ENCODE assay signal across 12 mouse cellular contexts in the genomic region with DNA sequence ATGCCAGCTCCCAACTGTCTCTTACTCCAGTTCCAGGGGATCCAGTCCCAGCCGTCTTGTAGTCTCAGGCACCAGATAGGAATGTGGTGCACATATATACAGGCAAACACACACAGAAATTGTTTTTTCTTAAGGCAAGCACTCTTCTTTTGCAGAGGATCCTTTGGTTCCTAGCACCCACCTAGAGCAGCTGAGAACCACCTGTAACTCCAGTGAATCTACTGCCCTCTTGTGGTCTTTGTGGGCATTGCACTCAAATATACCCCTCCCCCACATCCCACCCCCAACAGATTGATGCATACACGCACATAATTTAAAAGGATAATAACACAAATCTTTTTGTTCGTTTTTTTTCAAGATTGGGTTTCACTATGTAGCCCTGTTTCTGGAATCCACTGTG. TPM values are rescaled to one million over a fixed set of nuclear protein-coding genes. Genes with fewer than 3 reads are reported as not detected.
DNase-seq lines count a peak whose midpoint lies in the region; ATAC-seq and TF ChIP-seq lines count a peak whose summit lies in the region.
"Had no signal": no experiment of that assay in that cellular context is flagged by ENCODE, and none has a peak within 500 bp of the region (broad histone marks: within the 10 kb centered on the region; RNA-seq: fewer than 3 reads in every experiment).

No protein-coding gene starts in this region.

- H3K27ac ChIP-seq in hindbrain, postnatal 0 days = no peak overlapping the region
- H3K27ac ChIP-seq in hindbrain, embryonic 13.5 days = no peak overlapping the region
- H3K27ac ChIP-seq: lung, embryonic 15.5 days had no signal

- H3K4me1 ChIP-seq in hindbrain, postnatal 0 days (ENCODE audit: insufficient read depth, low read length) = no peaks in the 10 kb centered on the region
- H3K4me1 ChIP-seq in hindbrain, embryonic 13.5 days (replicated peaks) = 0 out of 2 replicates have a peak, but pooled peaks cover 8% of the 10 kb centered on the region
- H3K4me1 ChIP-seq: lung, embryonic 15.5 days had no signal

- no peak for ATAC-seq in hindbrain, postnatal 0 days
- no peak for ATAC-seq in hindbrain, embryonic 13.5 days (ENCODE audit: low FRiP score)
- ATAC-seq in common myeloid progenitor, adult 5-6 weeks (replicated peaks; ENCODE audit: low read depth, poor library complexity, severe bottlenecking) = 0 out of 2 replicates have a peak, but pooled peaks have one; percentile 43

- peak; percentile 55 for DNase-seq in hindbrain, postnatal 0 days (ENCODE audit: low spot score)
- peak; percentile 54 for DNase-seq in 3T3-L1 (ENCODE audit: low read depth, low spot score)
- DNase-seq in CD4-positive helper T cell, adult 2 months (ENCODE audit: low read depth, low spot score) = peak; percentile 67
- no peak for DNase-seq in adrenal gland, postnatal 14 days
- no peak for DNase-seq in urinary bladder, postnatal 36 days (ENCODE audit: low spot score in 2 of 2)
- DNase-seq in spleen, adult 12 weeks (ENCODE audit: low spot score) = no peak
- DNase-seq: adrenal gland, adult 8-10 months; heart, postnatal 36 days; layer of hippocampus, postnatal 36 days had no signal

- peak; percentile 61 for TF ChIP-seq CTCF in hindbrain, postnatal 0 days (IDR thresholded peaks at IDR 0.05; ENCODE audit: low read depth)

- no peak overlapping the region for H3K9ac ChIP-seq in hindbrain, postnatal 0 days (replicated peaks; ENCODE audit: low read length)
- no peak overlapping the region for H3K9ac ChIP-seq in hindbrain, embryonic 13.5 days
- H3K9ac ChIP-seq: lung, embryonic 15.5 days had no signal

- H3K27me3 ChIP-seq in hindbrain, postnatal 0 days (ENCODE audit: insufficient read depth, low read length) = no peaks in the 10 kb centered on the region
- no peaks in the 10 kb centered on the region for H3K27me3 ChIP-seq in hindbrain, embryonic 13.5 days
- H3K27me3 ChIP-seq: lung, embryonic 15.5 days had no signal

- H3K4me3 ChIP-seq in hindbrain, postnatal 0 days (ENCODE audit: low read length) = no peak overlapping the region
- no peak overlapping the region for H3K4me3 ChIP-seq in hindbrain, embryonic 13.5 days
- H3K4me3 ChIP-seq: lung, embryonic 15.5 days had no signal

- H3K4me2 ChIP-seq in hindbrain, postnatal 0 days (ENCODE audit: low read depth, low read length) = no peak overlapping the region
- H3K4me2 ChIP-seq in hindbrain, embryonic 13.5 days = no peak overlapping the region
- H3K4me2 ChIP-seq: lung, embryonic 15.5 days had no signal

- WGBS in hindbrain, postnatal 0 days = 64% methylated on average over 3 of the region's 3 CpGs
- WGBS in hindbrain, embryonic 13.5 days = 59% methylated on average over 3 of the region's 3 CpGs

- no peaks in the 10 kb centered on the region for H3K9me3 ChIP-seq in hindbrain, postnatal 0 days (ENCODE audit: low read length)
- H3K9me3 ChIP-seq in hindbrain, embryonic 13.5 days = no peaks in the 10 kb centered on the region
- H3K9me3 ChIP-seq: lung, embryonic 15.5 days had no signal

- H3K36me3 ChIP-seq in hindbrain, postnatal 0 days (ENCODE audit: insufficient read depth, low read length) = no peaks in the 10 kb centered on the region
- no peaks in the 10 kb centered on the region for H3K36me3 ChIP-seq in hindbrain, embryonic 13.5 days
- H3K36me3 ChIP-seq: lung, embryonic 15.5 days had no signal

RNA-seq across cellular contexts. Expression of a gene that starts 12.4 kb away (rescaled TPM):
- 52.8 and 67.0 TPM in 2 replicates for total RNA-seq in hindbrain, postnatal 0 days (2014; rRNA removed)
- 35.5 and 37.1 TPM in 2 replicates for polyA plus RNA-seq in hindbrain, postnatal 0 days (2015; fragmentation: Nextera tagmentation; extraction: Ambion mirVana)
- 40.6 and 44.1 TPM in 2 replicates for polyA plus RNA-seq in hindbrain, embryonic 13.5 days (2015; fragmentation: Nextera tagmentation; extraction: Ambion mirVana)
- 13.0 and 21.9 TPM in 2 replicates for total RNA-seq in common myeloid progenitor, adult 5-6 weeks (2017)
- 20.4 and 21.9 TPM in 2 replicates for total RNA-seq in adrenal gland, postnatal 14 days (2021)

RNA-seq across cellular contexts. Expression of a gene that starts 20.7 kb away (rescaled TPM):
- total RNA-seq in hindbrain, postnatal 0 days (2014; rRNA removed) = 383 and 444 TPM in 2 replicates
- polyA plus RNA-seq in hindbrain, postnatal 0 days (2015; fragmentation: Nextera tagmentation; extraction: Ambion mirVana) = 251 and 270 TPM in 2 replicates
- 61.1 and 62.5 TPM in 2 replicates for polyA plus RNA-seq in hindbrain, embryonic 13.5 days (2015; fragmentation: Nextera tagmentation; extraction: Ambion mirVana)
- 86.7 and 97.2 TPM in 2 replicates for total RNA-seq in common myeloid progenitor, adult 5-6 weeks (2017)
- total RNA-seq in adrenal gland, postnatal 14 days (2021) = 74.9 and 87.3 TPM in 2 replicates

RNA-seq across cellular contexts. Expression of a gene that starts 21.2 kb away (rescaled TPM):
- total RNA-seq in hindbrain, postnatal 0 days (2014; rRNA removed) = 40.3 and 49.2 TPM in 2 replicates
- 16.8 and 17.1 TPM in 2 replicates for polyA plus RNA-seq in hindbrain, postnatal 0 days (2015; fragmentation: Nextera tagmentation; extraction: Ambion mirVana)
- 10.7 and 11.1 TPM in 2 replicates for polyA plus RNA-seq in hindbrain, embryonic 13.5 days (2015; fragmentation: Nextera tagmentation; extraction: Ambion mirVana)
- 27.4 and 33.1 TPM in 2 replicates for total RNA-seq in common myeloid progenitor, adult 5-6 weeks (2017)
- total RNA-seq in adrenal gland, postnatal 14 days (2021) = 41.5 and 46.7 TPM in 2 replicates

RNA-seq across cellular contexts. Expression of a gene that starts 21.3 kb away (rescaled TPM):
- total RNA-seq in hindbrain, postnatal 0 days (2014; rRNA removed) = 3.8 and 4.9 TPM in 2 replicates
- polyA plus RNA-seq in hindbrain, postnatal 0 days (2015; fragmentation: Nextera tagmentation; extraction: Ambion mirVana) = 11.4 TPM in 2 replicates
- polyA plus RNA-seq in hindbrain, embryonic 13.5 days (2015; fragmentation: Nextera tagmentation; extraction: Ambion mirVana) = 10.6 and 12.3 TPM in 2 replicates
- total RNA-seq in common myeloid progenitor, adult 5-6 weeks (2017) = 24.1 and 24.3 TPM in 2 replicates
- total RNA-seq in adrenal gland, postnatal 14 days (2021) = 5.6 and 5.7 TPM in 2 replicates

RNA-seq across cellular contexts. Expression of a gene that starts 24.9 kb away (rescaled TPM):
- 192 and 215 TPM in 2 replicates for total RNA-seq in hindbrain, postnatal 0 days (2014; rRNA removed)
- 30.0 and 33.2 TPM in 2 replicates for polyA plus RNA-seq in hindbrain, postnatal 0 days (2015; fragmentation: Nextera tagmentation; extraction: Ambion mirVana)
- 32.9 and 34.1 TPM in 2 replicates for polyA plus RNA-seq in hindbrain, embryonic 13.5 days (2015; fragmentation: Nextera tagmentation; extraction: Ambion mirVana)
- total RNA-seq in common myeloid progenitor, adult 5-6 weeks (2017) = 0.05 TPM in 1 of 2 replicates, not detected in the other
- 3.6 and 5.9 TPM in 2 replicates for total RNA-seq in adrenal gland, postnatal 14 days (2021)

Comparison
In these comparisons a context has a peak if more than half of its experiments do, and no peak if none do; other contexts are left out.
1. DNase-seq: peak in hindbrain, postnatal 0 days (single experiment), 3T3-L1 (single experiment) and CD4-positive helper T cell, adult 2 months (single experiment); none in adrenal gland, postnatal 14 days (single experiment), urinary bladder, postnatal 36 days (0 of 2) and spleen, adult 12 weeks (single experiment).